ENCODE assay signal across 20 mouse cellular contexts in the genomic region with DNA sequence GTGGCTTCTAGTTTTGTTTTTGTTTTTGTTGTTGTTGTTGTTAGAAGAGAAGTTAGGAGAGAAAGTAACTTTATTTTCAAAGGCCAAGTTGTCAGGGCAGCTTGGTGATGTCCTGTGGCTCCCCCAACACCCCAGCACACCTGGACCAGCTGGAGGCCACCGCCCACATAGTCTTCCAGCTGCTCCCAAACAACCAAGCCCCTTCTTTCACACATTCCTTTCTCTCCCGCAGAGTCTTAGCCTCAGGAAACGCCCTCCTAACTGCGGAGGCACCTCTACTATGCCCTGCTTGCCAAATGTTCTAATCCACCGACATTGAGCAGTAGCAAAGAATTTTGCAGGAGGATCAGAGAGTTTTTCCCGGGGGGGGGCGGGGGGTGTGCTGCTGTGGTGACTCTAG.
DNase-seq lines count a peak whose midpoint lies in the region; ATAC-seq and TF ChIP-seq lines count a peak whose summit lies in the region.
"Had no signal": no experiment of that assay in that cellular context is flagged by ENCODE, and none has a peak within 500 bp of the region (broad histone marks: within the 10 kb centered on the region; RNA-seq: fewer than 3 reads in every experiment).

No protein-coding gene starts in this region.

- H3K27ac ChIP-seq in hindbrain, embryonic 10.5 days, result peak overlapping the region; percentile 35; the same call in 1 of the 2 replicates
- no peak overlapping the region for H3K27ac ChIP-seq in hindbrain, postnatal 0 days
- H3K27ac ChIP-seq in limb, embryonic 14.5 days (replicated peaks; ENCODE audit: low read depth, low read length), result no peak overlapping the region
- no peak overlapping the region for H3K27ac ChIP-seq in forebrain, embryonic 15.5 days (replicated peaks)
- H3K27ac ChIP-seq: forebrain, embryonic 13.5 days; hindbrain, embryonic 13.5 days; liver, embryonic 13.5 days; midbrain, embryonic 12.5 days had no signal

- H3K36me3 ChIP-seq in hindbrain, embryonic 10.5 days, result no peaks in the 10 kb centered on the region
- no peaks in the 10 kb centered on the region for H3K36me3 ChIP-seq in hindbrain, postnatal 0 days (ENCODE audit: insufficient read depth, low read length)
- H3K36me3 ChIP-seq in limb, embryonic 14.5 days (ENCODE audit: control insufficient read depth, insufficient read depth, low read length), result no peaks in the 10 kb centered on the region
- H3K36me3 ChIP-seq in forebrain, embryonic 15.5 days, result no peaks in the 10 kb centered on the region
- H3K36me3 ChIP-seq: hindbrain, embryonic 13.5 days; liver, embryonic 13.5 days; midbrain, embryonic 12.5 days had no signal

- no peak for ATAC-seq in hindbrain, postnatal 0 days
- ATAC-seq in limb, embryonic 14.5 days (ENCODE audit: low FRiP score, low read depth), result 0 out of 2 replicates have a peak, but pooled peaks have one; percentile 39
- no peak for ATAC-seq in forebrain, embryonic 15.5 days (replicated peaks)
- no peak for ATAC-seq in CD4-positive, CD25-positive, alpha-beta regulatory T cell, adult 4 months
- ATAC-seq: forebrain, embryonic 13.5 days; inflammation-experienced regulatory T-cells, adult 6 months had no signal

- TF ChIP-seq POLR2A in limb, embryonic 14.5 days (IDR thresholded peaks at IDR 0.05; ENCODE audit: borderline replicate concordance, extremely low read depth, insufficient read depth, insufficient read length), result no peak

- no peak for DNase-seq in hindbrain, embryonic 10.5 days (ENCODE audit: low spot score)
- no peak for DNase-seq in hindbrain, postnatal 0 days (ENCODE audit: low spot score)
- DNase-seq in ES-CJ7 (ENCODE audit: low read depth, low spot score) (peak; percentile 58), ZHBTc4 (ENCODE audit: low read depth, low spot score) (peak; percentile 72)
- DNase-seq in limb, embryonic 14.5 days (ENCODE audit: low spot score), result no peak
- DNase-seq: adrenal gland, postnatal 14 days; B cell, adult 2 months; cerebellum, adult 8-10 months; gastrocnemius, postnatal 10 days; kidney, adult 18-20 months; left cerebral cortex, postnatal 4 days; liver, embryonic 13.5 days; lung, adult 2 months; right cerebral cortex, postnatal 14 days had no signal

- H3K27me3 ChIP-seq in hindbrain, embryonic 10.5 days (ENCODE audit: insufficient read depth, poor library complexity, severe bottlenecking), result no peaks in the 10 kb centered on the region
- no peaks in the 10 kb centered on the region for H3K27me3 ChIP-seq in hindbrain, postnatal 0 days (ENCODE audit: insufficient read depth, low read length)
- no peaks in the 10 kb centered on the region for H3K27me3 ChIP-seq in limb, embryonic 14.5 days (ENCODE audit: control insufficient read depth, insufficient read depth, low read length)
- no peaks in the 10 kb centered on the region for H3K27me3 ChIP-seq in forebrain, embryonic 15.5 days
- H3K27me3 ChIP-seq: forebrain, embryonic 13.5 days; liver, embryonic 13.5 days; midbrain, embryonic 12.5 days had no signal

- 0 out of 2 replicates have a peak, but pooled peaks cover 4% of the 10 kb centered on the region for H3K9me3 ChIP-seq in hindbrain, embryonic 10.5 days
- 0 out of 2 replicates have a peak, but pooled peaks cover 6% of the 10 kb centered on the region for H3K9me3 ChIP-seq in hindbrain, postnatal 0 days (ENCODE audit: low read length)
- peaks cover 9% of the 10 kb centered on the region for H3K9me3 ChIP-seq in limb, embryonic 14.5 days (ENCODE audit: control insufficient read depth, low read length)
- H3K9me3 ChIP-seq in forebrain, embryonic 15.5 days, result no peaks in the 10 kb centered on the region
- H3K9me3 ChIP-seq: forebrain, embryonic 13.5 days; hindbrain, embryonic 13.5 days; liver, embryonic 13.5 days; midbrain, embryonic 12.5 days had no signal

- H3K4me1 ChIP-seq in hindbrain, embryonic 10.5 days (replicated peaks), result peaks cover 17% of the 10 kb centered on the region
- H3K4me1 ChIP-seq in hindbrain, postnatal 0 days (ENCODE audit: insufficient read depth, low read length), result no peaks in the 10 kb centered on the region; the same call in 1 of the 2 replicates
- H3K4me1 ChIP-seq in limb, embryonic 14.5 days (ENCODE audit: control insufficient read depth, insufficient read depth, low read length), result peaks cover 7% of the 10 kb centered on the region
- H3K4me1 ChIP-seq in forebrain, embryonic 15.5 days, result no peaks in the 10 kb centered on the region
- H3K4me1 ChIP-seq: forebrain, embryonic 13.5 days; midbrain, embryonic 12.5 days had no signal

- H3K4me2 ChIP-seq in hindbrain, postnatal 0 days (ENCODE audit: low read depth, low read length), result no peak overlapping the region
- H3K4me2 ChIP-seq in limb, embryonic 14.5 days (replicated peaks; ENCODE audit: low read depth, low read length, severe bottlenecking), result no peak overlapping the region
- H3K4me2 ChIP-seq in forebrain, embryonic 15.5 days (replicated peaks), result no peak overlapping the region
- H3K4me2 ChIP-seq: forebrain, embryonic 13.5 days; hindbrain, embryonic 13.5 days; liver, embryonic 13.5 days; midbrain, embryonic 12.5 days had no signal

- 8% methylated on average over 7 of the region's 7 CpGs for WGBS in hindbrain, embryonic 10.5 days
- WGBS in hindbrain, postnatal 0 days, result 14% methylated on average over 7 of the region's 7 CpGs
- WGBS in limb, embryonic 14.5 days, result 4% methylated on average over 7 of the region's 7 CpGs
- whole genome bisulfite sequencing in forebrain, embryonic 15.5 days, result 8% methylated on average over 7 of the region's 7 CpGs

- no peak overlapping the region for H3K4me3 ChIP-seq in hindbrain, embryonic 10.5 days
- no peak overlapping the region for H3K4me3 ChIP-seq in hindbrain, postnatal 0 days (ENCODE audit: low read length)
- H3K4me3 ChIP-seq in limb, embryonic 14.5 days (replicated peaks; ENCODE audit: low read length), result no peak overlapping the region
- H3K4me3 ChIP-seq in forebrain, embryonic 15.5 days, result no peak overlapping the region
- H3K4me3 ChIP-seq: forebrain, embryonic 13.5 days; hindbrain, embryonic 13.5 days; liver, embryonic 13.5 days; midbrain, embryonic 12.5 days had no signal

- no peak for TF ChIP-seq CTCF in hindbrain, postnatal 0 days (IDR thresholded peaks at IDR 0.05; ENCODE audit: low read depth)

- H3K9ac ChIP-seq in hindbrain, postnatal 0 days (replicated peaks; ENCODE audit: low read length), result no peak overlapping the region
- H3K9ac ChIP-seq in limb, embryonic 14.5 days (ENCODE audit: low read depth, low read length, severe bottlenecking), result no peak overlapping the region
- no peak overlapping the region for H3K9ac ChIP-seq in forebrain, embryonic 15.5 days (replicated peaks)
- H3K9ac ChIP-seq: forebrain, embryonic 13.5 days; hindbrain, embryonic 13.5 days; liver, embryonic 13.5 days; midbrain, embryonic 12.5 days had no signal

Comparison
In these comparisons a context has a peak if more than half of its experiments do, and no peak if none do; other contexts are left out.
1. DNase-seq: peak in ES-CJ7 (single experiment) and ZHBTc4 (single experiment); none in hindbrain, embryonic 10.5 days (single experiment), hindbrain, postnatal 0 days (single experiment) and limb, embryonic 14.5 days (single experiment).